8 mouse cellular contexts compared by ENCODE assay signal in genomic region chr5:132368678-132369088, GRCm38 (mm10).
DNase-seq lines count a peak whose midpoint lies in the region; ATAC-seq and TF ChIP-seq lines count a peak whose summit lies in the region.

No protein-coding gene starts in this region.

- H3K4me3 ChIP-seq in lung, embryonic 14.5 days (ENCODE audit: low read depth, low read length): no peak overlapping the region
- no peak overlapping the region for H3K4me3 ChIP-seq in lung, adult 2 months (replicated peaks; ENCODE audit: extremely low read depth, low read depth, low read length)
- H3K4me3 ChIP-seq in embryonic facial prominence, embryonic 14.5 days (ENCODE audit: low read depth, low read length): no peak overlapping the region
- no peak overlapping the region for H3K4me3 ChIP-seq in neural tube, embryonic 11.5 days (ENCODE audit: low read depth, low read length)

- peaks cover 11% of the 10 kb centered on the region for H3K4me1 ChIP-seq in lung, embryonic 14.5 days (ENCODE audit: insufficient read depth)
- H3K4me1 ChIP-seq in lung, adult 2 months (ENCODE audit: control insufficient read depth, insufficient read depth, low read length): no peaks in the 10 kb centered on the region; the same call in 1 of the 2 replicates
- peaks cover 31% of the 10 kb centered on the region for H3K4me1 ChIP-seq in embryonic facial prominence, embryonic 14.5 days (ENCODE audit: control insufficient read depth, insufficient read depth, low read length)
- peaks cover 15% of the 10 kb centered on the region for H3K4me1 ChIP-seq in neural tube, embryonic 11.5 days (ENCODE audit: control insufficient read depth, insufficient read depth, low read length)

- TF ChIP-seq POLR2A in lung, adult 2 months (IDR thresholded peaks at IDR 0.05; ENCODE audit: borderline replicate concordance, extremely low read depth, low read depth, low read length): no peak

- 0 out of 2 replicates have a peak overlapping the region, but pooled peaks have one; percentile 1 for H3K4me2 ChIP-seq in lung, embryonic 14.5 days
- H3K4me2 ChIP-seq in embryonic facial prominence, embryonic 14.5 days (ENCODE audit: low read depth, low read length): no peak overlapping the region
- no peak overlapping the region for H3K4me2 ChIP-seq in neural tube, embryonic 11.5 days (ENCODE audit: low read depth)

- H3K36me3 ChIP-seq in lung, embryonic 14.5 days (ENCODE audit: insufficient read depth): no peaks in the 10 kb centered on the region
- no peaks in the 10 kb centered on the region for H3K36me3 ChIP-seq in embryonic facial prominence, embryonic 14.5 days (ENCODE audit: control insufficient read depth, insufficient read depth, low read length)
- H3K36me3 ChIP-seq in neural tube, embryonic 11.5 days (ENCODE audit: control insufficient read depth, insufficient read depth, low read length): no peaks in the 10 kb centered on the region

- ATAC-seq in lung, embryonic 14.5 days (ENCODE audit: insufficient read depth): peak; percentile 84
- peak; percentile 70 for ATAC-seq in embryonic facial prominence, embryonic 14.5 days (ENCODE audit: low read depth)
- ATAC-seq in neural tube, embryonic 11.5 days (ENCODE audit: insufficient read depth, low FRiP score, low TSS enrichment): peak; percentile 80; the same call in 1 of the 2 replicates
- ATAC-seq in megakaryocyte progenitor cell, adult 5-6 weeks (replicated peaks; ENCODE audit: poor library complexity): no peak

- no peak for TF ChIP-seq CTCF in lung, embryonic 14.5 days (IDR thresholded peaks at IDR 0.05; ENCODE audit: low read depth)
- TF ChIP-seq CTCF in lung, adult 2 months (IDR thresholded peaks at IDR 0.05; ENCODE audit: insufficient read depth, low read length): no peak

- 16% methylated on average over 7 of the region's 7 CpGs for WGBS in lung, embryonic 14.5 days
- 36% methylated on average over 7 of the region's 7 CpGs for WGBS in lung, adult 2 months
- 10% methylated on average over 7 of the region's 7 CpGs for WGBS in embryonic facial prominence, embryonic 14.5 days
- 5% methylated on average over 7 of the region's 7 CpGs for WGBS in neural tube, embryonic 11.5 days

- no peaks in the 10 kb centered on the region for H3K9me3 ChIP-seq in lung, embryonic 14.5 days (ENCODE audit: low read depth, low read length)
- H3K9me3 ChIP-seq in embryonic facial prominence, embryonic 14.5 days (ENCODE audit: control insufficient read depth, low read length): no peaks in the 10 kb centered on the region
- no peaks in the 10 kb centered on the region for H3K9me3 ChIP-seq in neural tube, embryonic 11.5 days (ENCODE audit: control insufficient read depth, low read length)

- no peak overlapping the region for H3K27ac ChIP-seq in lung, embryonic 14.5 days (ENCODE audit: low read depth)
- H3K27ac ChIP-seq in embryonic facial prominence, embryonic 14.5 days (replicated peaks; ENCODE audit: low read depth, low read length): no peak overlapping the region
- H3K27ac ChIP-seq in neural tube, embryonic 11.5 days (ENCODE audit: low read depth, low read length): 0 out of 2 replicates have a peak overlapping the region, but pooled peaks have one; percentile 3

- H3K27me3 ChIP-seq in lung, embryonic 14.5 days (ENCODE audit: insufficient read depth, low read length): no peaks in the 10 kb centered on the region
- H3K27me3 ChIP-seq in embryonic facial prominence, embryonic 14.5 days (replicated peaks; ENCODE audit: control insufficient read depth, insufficient read depth, low read length): no peaks in the 10 kb centered on the region
- H3K27me3 ChIP-seq in neural tube, embryonic 11.5 days (ENCODE audit: control insufficient read depth, insufficient read depth, low read length): no peaks in the 10 kb centered on the region

- H3K9ac ChIP-seq in lung, embryonic 14.5 days: no peak overlapping the region
- no peak overlapping the region for H3K9ac ChIP-seq in embryonic facial prominence, embryonic 14.5 days (ENCODE audit: low read depth, low read length)
- no peak overlapping the region for H3K9ac ChIP-seq in neural tube, embryonic 11.5 days (ENCODE audit: low read length)

- DNase-seq in lung, embryonic 14.5 days: peak; percentile 83
- no peak for DNase-seq in lung, adult 2 months
- DNase-seq in embryonic facial prominence, embryonic 14.5 days (ENCODE audit: low spot score): peak; percentile 81
- DNase-seq in heart, postnatal 4 days: peak; percentile 37
- peak; percentile 60 to 76 for DNase-seq in kidney, postnatal 36 days
- peak; percentile 60 for DNase-seq in neural tube, embryonic 11.5 days (ENCODE audit: low spot score)
- DNase-seq in liver: no peak

Comparison
In these comparisons a context has a peak if more than half of its experiments do, and no peak if none do; other contexts are left out.
1. DNase-seq: peak in lung, embryonic 14.5 days (single experiment), embryonic facial prominence, embryonic 14.5 days (single experiment), heart, postnatal 4 days (single experiment), kidney, postnatal 36 days (2 of 2) and neural tube, embryonic 11.5 days (single experiment); none in lung, adult 2 months (single experiment) and liver (single experiment).